Comparison of ENCODE assay signal across 8 mouse cellular contexts in genomic region chr6:31317741-31318225, GRCm38 (mm10).
DNase-seq lines count a peak whose midpoint lies in the region; ATAC-seq and TF ChIP-seq lines count a peak whose summit lies in the region.

No protein-coding gene starts in this region.

- intact Hi-C loops in left cerebral cortex, postnatal 10 days (cut with DNase I), result loop anchor here (5.0 kb wide), 1 partner anchor 100 kb away; no protein-coding TSS in a partner anchor

- DNase-seq in brain, adult 2 months (ENCODE audit: low read depth, low spot score), result peak; percentile 59
- peak; percentile 78 to 87 for DNase-seq in kidney, postnatal 36 days
- no peak for DNase-seq in left cerebral cortex, postnatal 10 days (ENCODE audit: extremely low spot score in 1 of 2, low spot score in 2 of 2)
- DNase-seq in cerebellum, adult 2 months, result no peak
- no peak for DNase-seq in retina, embryonic 14.5 days (ENCODE audit: low spot score)

- 6% methylated on average over 11 of the region's 12 CpGs for WGBS in heart, embryonic 14.5 days
- WGBS in cerebellum, adult 2 months, result 42% methylated on average over 12 of the region's 12 CpGs

- peak overlapping the region; percentile 56 for H3K4me2 ChIP-seq in heart, embryonic 14.5 days (ENCODE audit: low read length)

- H3K4me3 ChIP-seq in ES-Bruce4 (ENCODE audit: low read depth, low read length), result peak overlapping the region; percentile 18
- peak overlapping the region; percentile 3 to 17; a peak in 2 of 4 replicates for H3K4me3 ChIP-seq in heart, embryonic 14.5 days (ENCODE audit: control insufficient read depth in 1 of 2, insufficient read depth in 1 of 2, low read depth in 1 of 2, low read length in 2 of 2)
- H3K4me3 ChIP-seq in cerebellum, adult 2 months (replicated peaks; ENCODE audit: insufficient read depth, low read depth, low read length), result no peak overlapping the region

- TF ChIP-seq POLR2A in ES-Bruce4 (IDR thresholded peaks at IDR 0.05; ENCODE audit: insufficient read depth, low read length), result no peak
- TF ChIP-seq POLR2A in cerebellum, adult 2 months (IDR thresholded peaks at IDR 0.05; ENCODE audit: borderline replicate concordance, insufficient read depth, low read length), result no peak

- no peak for ATAC-seq in heart, embryonic 14.5 days (ENCODE audit: insufficient number of reproducible peaks, insufficient read depth, low FRiP score, low read depth)
- peak; percentile 30; the same call in 1 of the 2 replicates for ATAC-seq in megakaryocyte, adult 5-6 weeks (ENCODE audit: poor library complexity, severe bottlenecking)

- H3K27ac ChIP-seq in ES-Bruce4 (ENCODE audit: insufficient read depth, low read length), result no peak overlapping the region
- H3K27ac ChIP-seq in heart, embryonic 14.5 days (replicated peaks in 1 of 2; ENCODE audit: control insufficient read depth in 1 of 2, insufficient read depth in 1 of 2, low read depth in 2 of 2, low read length in 2 of 2), result 0 out of 4 replicates have a peak overlapping the region, but pooled peaks of 1 of the 2 experiments have one; percentile 26
- no peak overlapping the region for H3K27ac ChIP-seq in cerebellum, adult 2 months (ENCODE audit: insufficient read depth, low read length)

- no peaks in the 10 kb centered on the region for H3K4me1 ChIP-seq in ES-Bruce4 (ENCODE audit: control insufficient read depth, insufficient read depth, low read length)
- peaks cover 14 to 22% of the 10 kb centered on the region in 2 experiments; a peak in 3 of 4 replicates for H3K4me1 ChIP-seq in heart, embryonic 14.5 days (ENCODE audit: control insufficient read depth in 2 of 2, insufficient read depth in 2 of 2, low read length in 2 of 2)
- H3K4me1 ChIP-seq in cerebellum, adult 2 months (ENCODE audit: control insufficient read depth, insufficient read depth, low read length), result no peaks in the 10 kb centered on the region

- no peaks in the 10 kb centered on the region for H3K9me3 ChIP-seq in ES-Bruce4 (replicated peaks; ENCODE audit: control insufficient read depth, insufficient read depth, low read length, poor library complexity, severe bottlenecking)
- no peaks in the 10 kb centered on the region for H3K9me3 ChIP-seq in heart, embryonic 14.5 days (ENCODE audit: control insufficient read depth, low read length)

- H3K9ac ChIP-seq in ES-Bruce4 (ENCODE audit: low read depth, poor library complexity, severe bottlenecking), result peak overlapping the region; percentile 39
- H3K9ac ChIP-seq in heart, embryonic 14.5 days (ENCODE audit: low read length), result no peak overlapping the region

- no peak for TF ChIP-seq CTCF in ES-Bruce4 (IDR thresholded peaks at IDR 0.05; ENCODE audit: low read depth, low read length)
- no peak for TF ChIP-seq CTCF in cerebellum, adult 2 months (IDR thresholded peaks at IDR 0.05; ENCODE audit: borderline replicate concordance, insufficient read depth, low read depth, low read length)

- H3K27me3 ChIP-seq in ES-Bruce4 (ENCODE audit: control insufficient read depth, insufficient read depth, low read length, poor library complexity, severe bottlenecking), result no peaks in the 10 kb centered on the region
- H3K27me3 ChIP-seq in heart, embryonic 14.5 days (ENCODE audit: control insufficient read depth, insufficient read depth, low read length), result no peaks in the 10 kb centered on the region
- H3K27me3 ChIP-seq in cerebellum, adult 2 months (ENCODE audit: control insufficient read depth, insufficient read depth, low read length), result no peaks in the 10 kb centered on the region

- TF ChIP-seq EP300 in ES-Bruce4 (IDR thresholded peaks at IDR 0.05; ENCODE audit: insufficient read depth, low read depth, low read length), result no peak

- no peaks in the 10 kb centered on the region for H3K36me3 ChIP-seq in ES-Bruce4 (ENCODE audit: control insufficient read depth, insufficient read depth, low read length, poor library complexity, severe bottlenecking)
- no peaks in the 10 kb centered on the region for H3K36me3 ChIP-seq in heart, embryonic 14.5 days (ENCODE audit: control insufficient read depth, insufficient read depth, low read length)

Comparison
In these comparisons a context has a peak if more than half of its experiments do, and no peak if none do; other contexts are left out.
1. DNase-seq: peak in brain, adult 2 months (single experiment) and kidney, postnatal 36 days (2 of 2); none in left cerebral cortex, postnatal 10 days (0 of 2), cerebellum, adult 2 months (0 of 2) and retina, embryonic 14.5 days (single experiment).